Mouse (Mus musculus): Measurements from ENCODE around the gene Ifi203. TPM values are rescaled to one million over a fixed set of nuclear protein-coding genes. Genes with fewer than 3 reads are reported as not detected.
A peak's percentile ranks its signal among the peaks of the same experiment; 100 is the strongest.
"Not testable (repeated sequence)": the region's sequence is repeated elsewhere in the genome, so short reads cannot be mapped to it uniquely, and the experiment has no call there.

Ifi203 gene
- total RNA-seq (2021) = 1 to 10 TPM; 2.7 to 4.8 TPM
- long read RNA-seq, experiment 1 = 0 reads
- long read RNA-seq, experiment 2, partial matches to known transcripts = 0 of 1 reads
- long read RNA-seq, experiment 2, other reads (novel, unspliced or antisense) = 1 of 1 reads

- DNase-seq; intact Hi-C loops (cut with DNase I): not testable (repeated sequence)
- peak within 1 kb of the TSS; percentile 75 for H3K27ac ChIP-seq
- H3K4me3 ChIP-seq = peak within 1 kb of the TSS; percentile 70
These were observed at the start of gene Ifi203, which contains the start of gene Mndal for GRCm38 (mm10) chr1:173941924-173942779. Gene Ifi203, minus strand, starts transcription at chr1:173942672. Gene Mndal, minus strand, starts transcription at chr1:173942491.

- H3K4me3 ChIP-seq; intact Hi-C loops (cut with DNase I); DNase-seq; H3K27ac ChIP-seq: not testable (repeated sequence)
These were observed 40.3 kb upstream of the Ifi203 start, which contains the start of gene Ifi202b for GRCm38 (mm10) chr1:173982694-173983305. Gene Ifi202b, minus strand, starts transcription at chr1:173982744.

- DNase-seq; H3K4me3 ChIP-seq; intact Hi-C loops (cut with DNase I); H3K27ac ChIP-seq: not testable (repeated sequence)
These were observed 38.6 kb upstream of the Ifi203 start for GRCm38 (mm10) chr1:173981038-173981437.

- H3K4me3 ChIP-seq = no peak overlapping the region
- no peak for TF ChIP-seq CTCF (IDR thresholded peaks at IDR 0.05)
- DNase-seq = no peak
- intact Hi-C loops (cut with DNase I) = no loop called here
- no peak overlapping the region for H3K27ac ChIP-seq
These were observed 35.1 kb upstream of the Ifi203 start for GRCm38 (mm10) chr1:173977622-173978021.

GRCm38 (mm10) chr1:173973111-173973510 is 30.6 kb upstream of the Ifi203 start:
- no peak overlapping the region for H3K4me3 ChIP-seq
- no peak for DNase-seq
- intact Hi-C loops (cut with DNase I) = no loop called here
- no peak overlapping the region for H3K27ac ChIP-seq
- TF ChIP-seq CTCF (IDR thresholded peaks at IDR 0.05) = no peak

GRCm38 (mm10) chr1:173961491-173961890 is 19.0 kb upstream of the Ifi203 start:
- DNase-seq; intact Hi-C loops (cut with DNase I); H3K4me3 ChIP-seq; H3K27ac ChIP-seq: not testable (repeated sequence)

- intact Hi-C loops (cut with DNase I); DNase-seq; H3K4me3 ChIP-seq; H3K27ac ChIP-seq: not testable (repeated sequence)
These were observed 17.5 kb upstream of the Ifi203 start for GRCm38 (mm10) chr1:173959998-173960397.

- H3K4me3 ChIP-seq; intact Hi-C loops (cut with DNase I); DNase-seq; H3K27ac ChIP-seq: not testable (repeated sequence)
These were observed 13.5 kb upstream of the Ifi203 start for GRCm38 (mm10) chr1:173955839-173956527.

- intact Hi-C loops (cut with DNase I) = no loop called here
- Histone ChIP-seq H3K4me3 (no peak overlapping the region), H3K27ac (no peak overlapping the region)
- no peak for DNase-seq
- no peak for TF ChIP-seq CTCF (IDR thresholded peaks at IDR 0.05)
These were observed 12.8 kb upstream of the Ifi203 start for GRCm38 (mm10) chr1:173955071-173955796.

- no peak for DNase-seq
- Histone ChIP-seq H3K27ac (no peak overlapping the region), H3K4me3 (no peak overlapping the region)
- intact Hi-C loops (cut with DNase I) = no loop called here
- TF ChIP-seq CTCF (IDR thresholded peaks at IDR 0.05) = no peak
These were observed 11.1 kb upstream of the Ifi203 start for GRCm38 (mm10) chr1:173953563-173953962.

GRCm38 (mm10) chr1:173949044-173949443 is 6.6 kb upstream of the Ifi203 start:
- H3K4me3 ChIP-seq; DNase-seq; H3K27ac ChIP-seq; intact Hi-C loops (cut with DNase I): not testable (repeated sequence)

GRCm38 (mm10) chr1:173942780-173943066 is 251 bp upstream of the Ifi203 start:
- Histone ChIP-seq H3K27ac (peak overlapping the region; percentile 75), H3K4me3 (peak overlapping the region; percentile 70)
- DNase-seq; intact Hi-C loops (cut with DNase I): not testable (repeated sequence)

- Histone ChIP-seq H3K27ac (peak overlapping the region; percentile 75), H3K4me3 (peak overlapping the region; percentile 70)
- intact Hi-C loops (cut with DNase I); DNase-seq: not testable (repeated sequence)
These were observed 950 bp downstream of the Ifi203 start for GRCm38 (mm10) chr1:173941522-173941921.

GRCm38 (mm10) chr1:173919279-173919678 is 23.2 kb downstream of the Ifi203 start:
- H3K27ac ChIP-seq; intact Hi-C loops (cut with DNase I); H3K4me3 ChIP-seq; DNase-seq: not testable (repeated sequence)
